Mouse (Mus musculus): ENCODE measurements around the gene Rasgrf2. TPM values are rescaled to one million over a fixed set of nuclear protein-coding genes. Genes with fewer than 3 reads are reported as not detected.

Gene Rasgrf2
- total RNA-seq, 2 experiments from 2014 or later: 3.6 to 9.2 TPM

DNA sequence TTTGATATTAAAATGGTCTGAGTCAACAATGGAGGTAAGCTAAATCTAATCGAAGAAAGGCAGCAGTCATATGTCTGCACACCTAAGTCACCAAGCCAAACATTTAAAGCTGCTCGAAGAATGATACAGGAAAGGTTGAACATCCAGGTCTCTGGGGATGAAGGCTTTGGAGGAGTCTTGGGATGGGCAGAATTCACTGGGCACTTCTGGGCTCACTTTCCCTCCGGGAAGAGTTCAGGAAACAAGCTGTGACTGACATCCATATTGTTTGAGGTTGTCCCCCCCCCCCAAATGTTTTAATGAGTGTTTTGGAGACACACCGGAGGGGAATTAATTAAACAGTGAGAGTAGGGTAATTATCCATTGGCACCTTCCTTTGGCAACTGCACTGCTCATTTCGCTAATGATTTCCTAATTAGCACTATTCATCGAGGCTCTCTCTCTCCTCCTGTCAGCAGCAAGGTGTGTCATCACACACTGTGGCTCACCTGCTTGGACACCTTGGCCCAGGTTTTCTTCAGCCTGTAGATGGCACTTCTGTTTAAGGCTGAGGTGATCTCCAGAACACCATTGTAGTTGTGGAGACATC is 241.3 kb downstream of the Rasgrf2 start:
- no peak for ATAC-seq (ENCODE audit: poor library complexity, severe bottlenecking)

DNA sequence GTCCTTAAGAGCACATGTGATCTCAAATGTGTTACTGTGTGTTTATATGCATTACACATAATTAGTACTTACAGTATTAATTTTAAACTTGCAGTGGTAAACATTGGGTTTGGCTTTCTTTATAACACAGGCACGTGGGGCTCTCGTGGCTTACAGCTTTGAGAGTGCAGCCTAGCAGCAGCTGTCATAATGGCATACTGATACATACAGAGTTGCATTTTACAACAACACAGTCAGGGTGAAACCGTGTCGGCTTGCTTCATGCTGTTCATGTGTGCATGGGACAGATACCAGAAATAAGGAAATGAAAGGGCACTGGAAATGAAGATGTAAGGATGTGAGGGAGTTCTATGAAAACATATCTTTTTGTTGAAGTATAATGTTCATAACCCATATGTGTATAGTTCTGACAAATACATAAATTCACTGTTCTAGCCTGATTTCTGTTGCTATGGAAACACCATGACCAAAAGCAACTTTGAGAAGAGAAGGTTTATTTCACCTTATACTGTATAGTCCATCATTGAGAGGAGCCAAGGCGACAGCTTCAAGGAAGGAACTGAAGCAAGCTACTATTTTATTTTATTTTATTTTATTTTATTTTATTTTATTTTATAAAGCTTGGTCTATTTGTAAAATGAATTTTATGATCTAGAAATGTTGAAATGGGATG is 246.6 kb downstream of the Rasgrf2 start:
- ATAC-seq (ENCODE audit: poor library complexity, severe bottlenecking): no peak

DNA sequence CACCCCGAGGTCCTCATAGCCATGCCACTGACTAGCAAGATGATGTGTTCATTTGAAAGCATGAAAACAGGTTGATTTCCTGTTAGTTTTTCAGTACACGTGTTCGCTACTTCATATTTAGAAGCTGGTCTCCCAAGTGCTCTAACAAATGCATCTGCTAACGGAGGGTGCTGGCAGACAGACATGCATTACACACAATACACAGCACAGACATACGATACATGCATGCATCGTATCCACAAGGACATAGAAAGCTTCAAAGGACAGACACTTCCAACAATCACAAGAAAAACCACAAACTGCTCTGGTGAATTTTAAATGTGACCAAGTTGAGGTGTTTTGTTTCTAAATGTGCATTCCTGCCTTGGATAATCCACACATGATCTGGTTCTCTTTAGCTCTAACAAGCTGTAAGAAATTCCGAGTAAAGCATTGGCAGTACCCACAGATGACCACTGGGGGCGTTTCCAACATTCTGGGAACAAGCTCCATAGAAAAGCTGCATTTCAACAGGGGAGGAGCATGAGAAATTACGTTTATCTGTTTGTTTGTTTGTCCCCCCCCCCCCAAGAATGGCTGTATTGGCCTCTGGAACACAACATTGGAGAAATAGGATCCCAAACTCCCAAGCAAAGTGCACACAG is 249.5 kb downstream of the Rasgrf2 start:
- ATAC-seq (ENCODE audit: poor library complexity, severe bottlenecking): peak; percentile 68

DNA sequence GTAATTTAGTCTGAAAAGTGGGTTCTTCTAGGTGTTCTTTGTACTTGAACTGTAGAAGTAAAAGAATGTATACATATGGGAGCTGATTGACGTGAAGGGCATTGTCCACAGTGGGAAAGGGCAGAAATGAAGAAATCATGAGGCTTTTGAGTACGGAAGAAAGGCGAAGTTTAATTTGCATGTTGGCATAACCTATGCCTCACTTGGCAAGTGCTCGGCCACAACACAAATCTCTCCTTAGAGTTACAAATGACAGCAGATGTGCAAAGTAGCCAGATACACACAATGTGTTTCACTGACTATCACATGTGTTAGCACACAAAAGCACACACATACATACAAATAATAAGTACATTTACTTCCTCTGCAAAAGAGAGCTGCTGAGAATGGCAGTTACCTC is 251.2 kb downstream of the Rasgrf2 start:
- ATAC-seq (ENCODE audit: poor library complexity, severe bottlenecking): no peak

DNA sequence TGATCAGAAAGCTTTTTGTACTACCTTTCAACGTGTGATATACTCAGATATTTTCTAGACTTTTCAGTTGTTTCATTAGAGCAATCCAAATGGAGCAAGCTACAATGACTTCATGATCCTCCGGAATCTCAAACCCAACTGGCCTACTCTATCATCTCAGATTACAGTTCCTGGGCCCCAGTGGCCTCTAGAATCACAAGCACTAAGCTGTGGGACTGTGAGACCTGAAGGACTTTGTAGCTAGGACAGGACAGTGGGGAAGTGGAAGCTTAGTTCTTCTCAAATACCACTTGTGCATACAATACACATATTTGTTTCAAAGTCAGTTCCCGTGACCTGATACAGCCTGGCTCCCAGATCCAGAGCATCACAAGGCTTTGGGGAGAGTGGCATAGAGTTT is 253.5 kb downstream of the Rasgrf2 start:
- no peak for ATAC-seq (ENCODE audit: poor library complexity, severe bottlenecking)

DNA sequence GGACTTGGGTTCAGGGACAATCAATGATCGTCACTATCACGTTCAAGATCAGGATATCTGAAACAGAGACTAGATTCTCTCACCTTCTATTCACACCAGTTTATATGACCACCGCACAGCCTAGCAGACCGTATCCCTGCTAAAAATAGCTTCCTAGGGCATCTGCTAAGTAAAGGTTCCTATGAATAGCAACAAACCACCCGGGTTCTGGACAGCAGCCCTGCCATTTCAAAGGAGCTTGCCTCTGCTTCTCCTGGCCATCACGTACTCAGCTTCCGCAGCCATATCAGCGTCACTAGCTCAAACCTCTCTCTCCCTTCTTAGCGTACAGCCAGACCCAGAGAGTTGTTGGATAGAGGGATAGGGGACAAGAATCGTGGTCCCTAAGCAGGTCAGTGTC is 254.1 kb downstream of the Rasgrf2 start:
- no peak for ATAC-seq (ENCODE audit: poor library complexity, severe bottlenecking)

DNA sequence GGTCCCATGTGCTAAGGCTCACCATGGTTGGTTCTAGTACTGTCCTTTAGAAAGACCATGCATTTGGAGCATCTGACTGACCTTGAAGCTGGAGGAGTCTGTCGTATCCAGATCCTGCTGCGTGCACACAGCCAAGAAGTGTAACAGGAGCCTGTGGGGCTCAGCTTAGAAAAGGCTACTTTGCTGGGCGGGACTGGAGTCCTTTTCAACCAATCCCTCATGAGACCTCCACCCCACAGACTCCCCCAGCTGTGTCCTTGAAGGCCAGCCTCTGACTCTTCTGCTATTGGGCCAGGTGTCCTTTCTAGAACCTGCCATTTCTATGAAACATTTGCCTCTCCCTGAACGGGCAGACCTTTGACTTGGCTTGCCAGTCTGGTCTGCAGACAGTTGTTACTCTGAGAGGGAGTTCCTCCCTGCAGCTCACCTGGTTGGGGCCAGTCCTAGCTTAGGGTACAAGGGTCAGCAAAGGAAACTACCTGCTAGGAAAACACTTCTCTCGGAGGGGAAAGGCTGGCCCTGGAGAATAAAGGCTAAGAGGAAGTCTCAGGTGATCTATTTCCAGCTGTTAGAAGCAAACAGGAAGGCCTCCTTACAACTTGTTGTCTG is 254.6 kb downstream of the Rasgrf2 start, which contains the start of gene Ckmt2:
Gene Ckmt2 (minus strand): TSS at position 145 of the 609 bp plus-strand sequence.
- no peak for ATAC-seq (ENCODE audit: poor library complexity, severe bottlenecking)

DNA sequence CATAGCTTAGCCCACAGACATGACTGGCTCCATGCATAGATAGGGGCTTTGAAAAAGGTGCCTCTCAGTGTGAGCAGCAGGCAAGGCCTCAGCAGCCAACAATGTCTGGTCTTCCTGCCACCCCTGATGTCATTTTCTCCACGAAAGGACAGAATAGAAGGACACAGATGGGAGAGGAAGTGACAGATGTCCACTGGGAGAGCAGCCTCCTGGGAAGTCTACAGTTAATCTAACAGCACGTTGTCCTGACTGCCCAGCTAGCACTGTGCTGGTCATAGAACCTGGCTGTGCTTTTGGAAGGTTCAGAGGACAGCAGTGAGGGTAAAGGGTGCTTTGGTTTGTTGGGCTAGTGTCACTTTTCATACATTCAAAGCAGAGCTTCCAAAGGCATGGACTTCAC is 255.9 kb downstream of the Rasgrf2 start:
- no peak for ATAC-seq (ENCODE audit: poor library complexity, severe bottlenecking)

DNA sequence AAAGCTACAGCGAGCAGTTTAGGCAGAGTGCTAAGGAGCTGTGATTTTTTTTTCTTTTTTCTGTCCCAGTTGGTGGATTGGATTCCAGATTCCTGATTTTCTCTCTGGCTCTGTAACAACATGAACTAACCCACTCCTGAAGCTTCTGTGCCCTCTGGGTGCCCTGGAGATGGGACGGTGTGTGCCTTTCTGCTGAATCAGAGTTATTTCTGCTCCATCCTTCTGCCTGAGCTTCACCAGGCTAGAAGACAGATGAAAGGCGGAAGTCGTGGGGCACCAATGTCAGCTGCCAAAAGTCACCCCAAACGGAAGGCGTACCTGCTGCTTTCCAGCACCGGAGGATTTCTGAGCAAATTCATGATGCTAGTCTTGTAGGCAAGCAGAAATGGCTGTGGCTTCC is 256.9 kb downstream of the Rasgrf2 start:
- ATAC-seq (ENCODE audit: poor library complexity, severe bottlenecking): no peak

DNA sequence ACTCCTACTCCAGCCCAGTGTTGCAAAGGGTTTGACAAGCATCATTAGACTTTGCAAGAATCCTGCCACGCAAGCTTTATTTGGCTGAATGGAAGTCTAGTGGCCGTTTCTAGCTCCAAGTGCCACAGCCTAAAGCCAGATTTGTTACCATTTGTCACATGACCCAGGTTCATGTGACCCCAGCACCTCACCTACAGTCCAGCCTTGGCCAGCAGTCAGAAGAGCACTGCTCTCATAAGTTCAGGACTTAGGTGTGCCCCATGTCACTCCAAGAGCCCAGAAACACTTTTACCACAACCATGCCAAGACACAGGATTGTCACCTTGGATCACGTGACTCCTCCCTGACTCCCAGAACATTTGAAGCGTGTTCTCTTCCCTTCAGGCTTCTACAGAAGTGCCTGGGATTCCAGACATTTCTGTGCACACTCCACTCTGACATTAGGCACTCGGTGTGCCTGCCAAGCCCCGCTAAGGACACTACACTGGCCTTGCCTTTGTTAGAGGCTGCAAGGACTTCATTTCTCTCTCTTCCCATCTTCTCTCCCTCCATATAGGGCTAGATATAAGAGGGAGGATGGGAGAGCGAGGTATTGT is 257.6 kb downstream of the Rasgrf2 start:
- no peak for ATAC-seq (ENCODE audit: poor library complexity, severe bottlenecking)

DNA sequence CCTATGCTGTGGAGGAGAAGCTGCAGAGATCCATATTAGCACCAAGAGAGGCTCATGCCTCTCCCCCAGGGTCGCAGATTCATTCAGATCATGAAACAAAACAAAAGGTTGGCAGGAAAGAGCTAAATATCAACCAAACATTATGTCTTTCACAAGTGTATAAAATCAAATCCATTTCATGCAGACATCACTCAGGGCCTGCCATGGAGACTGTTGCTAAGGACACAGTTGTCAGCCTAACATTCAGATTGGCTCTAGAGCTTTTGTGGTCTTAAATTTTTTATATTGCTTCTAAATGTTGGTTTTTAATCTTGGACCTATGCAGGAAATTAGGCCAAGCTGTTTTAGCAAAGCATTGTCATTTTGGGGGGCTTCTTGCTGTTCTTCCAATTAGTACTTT is 262.9 kb downstream of the Rasgrf2 start:
- ATAC-seq (ENCODE audit: poor library complexity, severe bottlenecking): no peak

DNA sequence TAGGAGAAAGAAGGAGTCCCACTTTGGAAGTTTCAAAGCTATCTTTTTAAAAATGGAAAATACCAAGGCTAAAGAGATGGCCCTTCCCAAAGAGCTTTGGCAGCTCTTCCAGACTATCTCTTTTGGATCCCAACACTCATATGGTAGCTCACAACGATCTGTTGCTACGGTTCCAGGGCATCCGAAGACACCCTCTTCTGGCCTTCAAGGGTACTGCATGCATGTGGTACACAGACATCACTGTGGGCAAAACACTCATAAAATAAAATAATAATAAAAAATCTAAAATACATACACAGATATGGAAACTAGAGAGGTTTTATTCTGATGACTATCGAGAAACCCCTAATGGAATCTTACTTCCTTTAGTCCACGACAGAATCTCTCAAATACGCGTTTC is 272.6 kb downstream of the Rasgrf2 start:
- ATAC-seq (ENCODE audit: poor library complexity, severe bottlenecking): no peak

DNA sequence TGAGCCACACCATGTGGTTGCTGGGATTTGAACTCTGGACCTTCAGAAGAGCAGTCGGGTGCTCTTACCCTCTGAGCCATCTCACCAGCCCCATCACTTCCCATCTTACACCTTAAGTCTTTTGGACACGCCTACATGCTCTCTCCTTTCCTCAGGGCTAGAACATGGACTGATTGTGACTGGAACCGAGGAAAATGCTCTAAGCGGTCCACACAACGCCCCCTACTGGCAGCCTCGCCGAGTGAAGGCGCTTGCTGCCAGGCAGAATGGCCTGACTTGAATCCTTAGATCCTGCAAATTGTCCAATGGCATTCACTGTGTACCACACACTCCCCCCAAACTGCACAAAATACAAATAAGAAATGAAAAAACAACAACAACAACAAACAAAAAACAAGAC is 274.0 kb downstream of the Rasgrf2 start:
- no peak for ATAC-seq (ENCODE audit: poor library complexity, severe bottlenecking)

DNA sequence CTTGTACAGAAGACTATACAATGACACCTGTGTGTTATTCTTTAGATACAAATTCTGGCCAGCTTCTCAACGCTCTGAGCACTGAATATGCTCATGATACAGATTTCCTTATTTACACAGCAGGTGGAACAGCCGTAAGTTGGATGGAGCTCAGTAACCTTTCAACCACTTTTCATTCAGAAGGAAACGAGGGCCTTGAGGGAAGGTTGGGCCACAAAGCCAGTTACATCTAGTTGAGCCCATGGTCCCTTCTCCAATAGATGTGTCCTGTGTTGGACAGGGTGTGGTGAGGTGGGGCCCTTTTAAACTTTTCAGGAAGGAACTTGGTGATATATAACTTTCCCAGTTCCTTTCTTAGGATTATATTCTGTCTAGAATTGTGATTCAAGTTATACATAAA is 277.0 kb downstream of the Rasgrf2 start:
- ATAC-seq (ENCODE audit: poor library complexity, severe bottlenecking): no peak

Other genes with a start within 250 kb of the Rasgrf2 start
- not detected in 2 replicates for gene Gm20379, start 174.3 kb upstream of the Rasgrf2 start, total RNA-seq (2015)
- not detected in 2 replicates for gene Gm20379, start 174.3 kb upstream of the Rasgrf2 start, total RNA-seq (2017)
- gene Dhfr, start 223.1 kb upstream of the Rasgrf2 start, total RNA-seq (2015): 11.8 and 13.6 TPM in 2 replicates
- 12.6 and 12.7 TPM in 2 replicates for gene Dhfr, start 223.1 kb upstream of the Rasgrf2 start, total RNA-seq (2017)
- 17.3 and 21.3 TPM in 2 replicates for gene Msh3, start 223.3 kb upstream of the Rasgrf2 start, total RNA-seq (2015)
- gene Msh3, start 223.3 kb upstream of the Rasgrf2 start, total RNA-seq (2017): 27.5 and 34.6 TPM in 2 replicates

All from megakaryocyte, adult 5-6 weeks (primary cell).